Mouse (Mus musculus) neural tube, embryonic 14.5 days (tissue): ENCODE data around the gene Fn1. TPM values are rescaled to one million over a fixed set of nuclear protein-coding genes. Genes with fewer than 3 reads are reported as not detected.
A peak's percentile ranks its signal among the peaks of the same experiment; 100 is the strongest.

Experiments
- ATAC-seq: fragments of 200-750 bp; cut with Nextera tagmentation; 2 replicates; pipeline ENCODE4 v1.8.0; 2017; ENCODE audit warnings: low read depth, mild to moderate bottlenecking, moderate TSS enrichment, moderate library complexity
- H3K27ac ChIP-seq: fragments of 300-500 bp; sonication (generic); 2 replicates; pipeline ENCODE4 v1.5.1; 2014; ENCODE audit warnings: low read depth, mild to moderate bottlenecking, control low read depth, low read length, moderate library complexity, mixed read lengths
- H3K27me3 ChIP-seq: fragments of 300-500 bp; sonication (generic); 2 replicates; pipeline ENCODE4 v1.6.1; 2014; ENCODE audit warnings: low read length; ENCODE audit not compliant: control insufficient read depth, insufficient read depth
- H3K36me3 ChIP-seq: fragments of 300-500 bp; sonication (generic); 2 replicates; pipeline ENCODE4 v1.6.1; 2014; ENCODE audit warnings: low read length, mixed read lengths; ENCODE audit not compliant: control insufficient read depth, insufficient read depth
- H3K4me1 ChIP-seq: fragments of 300-500 bp; sonication (generic); 2 replicates; pipeline ENCODE4 v1.6.1; 2014; ENCODE audit warnings: low read length; ENCODE audit not compliant: control insufficient read depth, insufficient read depth
- H3K4me2 ChIP-seq: fragments of 300-500 bp; sonication (generic); 2 replicates; pipeline ENCODE4 v1.6.1; 2014; ENCODE audit warnings: mild to moderate bottlenecking, low read depth, low read length, control low read depth
- H3K4me3 ChIP-seq: fragments of 300-500 bp; sonication (generic); 2 replicates; pipeline ENCODE4 v1.5.1; 2014; ENCODE audit warnings: low read depth, low read length, control low read depth, mixed read lengths
- H3K9ac ChIP-seq: fragments of 300-500 bp; sonication (generic); replicated peaks from 2 replicates; pipeline ENCODE4 v1.6.1; 2014; ENCODE audit warnings: low read depth, mild to moderate bottlenecking, control low read depth, low read length, mixed read lengths
- H3K9me3 ChIP-seq: fragments of 300-500 bp; sonication (generic); 2 replicates; pipeline ENCODE4 v1.6.1; 2016; ENCODE audit warnings: low read length; ENCODE audit not compliant: control insufficient read depth
- whole genome bisulfite sequencing: fragments of 180-500 bp; shearing (Covaris S2); extraction: QIAGEN DNeasy Blood & Tissue Kit; methylation state at CpG from one replicate; pipeline ENCODE4 v1.1.7; 2014; 5-methylcytosine and 5-hydroxymethylcytosine counted together
- polyA plus RNA-seq: library from polyadenylated mRNA; unstranded; fragments of >200 nt; fragmentation: Nextera tagmentation; extraction: Ambion mirVana; gene quantifications from 2 replicates; pipeline ENCODE4 v1.2.1, GENCODE M21; 2014

Fn1 gene
- polyA plus RNA-seq, 1 experiment from 2014 or later: 18.5 TPM

DNA sequence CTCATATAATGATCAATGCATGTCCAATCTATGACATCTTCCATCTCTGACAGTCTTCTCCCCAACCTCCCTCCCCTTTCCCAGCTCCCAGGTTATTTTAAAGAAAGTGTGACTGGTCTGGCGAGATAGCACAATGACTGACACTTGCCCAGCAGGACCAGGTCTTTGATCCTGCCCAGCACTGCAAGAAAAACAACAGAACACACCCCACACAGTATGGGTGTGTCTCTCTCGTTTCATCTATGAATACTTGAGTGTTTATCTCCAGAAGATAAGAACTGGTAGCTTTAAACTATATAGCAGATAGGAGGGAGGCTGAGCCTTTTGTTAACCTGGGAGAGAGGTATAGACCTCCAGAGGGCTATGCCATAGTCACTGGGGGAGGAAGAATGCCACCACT, 28.3 kb upstream of the Fn1 start:
- Histone ChIP-seq H3K9ac (no peak overlapping the region), H3K4me1 (no peaks in the 10 kb centered on the region), H3K4me2 (no peak overlapping the region), H3K27ac (no peak overlapping the region), H3K4me3 (no peak overlapping the region), H3K9me3 (no peaks in the 10 kb centered on the region), H3K27me3 (no peaks in the 10 kb centered on the region), H3K36me3 (no peaks in the 10 kb centered on the region)
- WGBS: 18% methylated on average over 2 of the region's 2 CpGs
- no peak for ATAC-seq

- Histone ChIP-seq H3K27ac (no peak overlapping the region), H3K9ac (no peak overlapping the region), H3K27me3 (no peaks in the 10 kb centered on the region), H3K9me3 (no peaks in the 10 kb centered on the region), H3K4me1 (no peaks in the 10 kb centered on the region), H3K4me2 (no peak overlapping the region), H3K4me3 (no peak overlapping the region), H3K36me3 (no peaks in the 10 kb centered on the region)
- WGBS: 87% methylated on average over 8 of the region's 8 CpGs
- ATAC-seq: no peak
Observed at GRCm38 (mm10) chr1:71680046-71680672, 27.2 kb upstream of the Fn1 start.

- Histone ChIP-seq H3K27me3 (no peaks in the 10 kb centered on the region), H3K27ac (no peak overlapping the region), H3K4me2 (no peak overlapping the region), H3K4me1 (no peaks in the 10 kb centered on the region), H3K36me3 (no peaks in the 10 kb centered on the region), H3K4me3 (no peak overlapping the region), H3K9ac (no peak overlapping the region), H3K9me3 (no peaks in the 10 kb centered on the region)
- no peak for ATAC-seq
- 64% methylated on average over 2 of the region's 2 CpGs for WGBS
Observed at GRCm38 (mm10) chr1:71675420-71675819, 22.4 kb upstream of the Fn1 start.

DNA sequence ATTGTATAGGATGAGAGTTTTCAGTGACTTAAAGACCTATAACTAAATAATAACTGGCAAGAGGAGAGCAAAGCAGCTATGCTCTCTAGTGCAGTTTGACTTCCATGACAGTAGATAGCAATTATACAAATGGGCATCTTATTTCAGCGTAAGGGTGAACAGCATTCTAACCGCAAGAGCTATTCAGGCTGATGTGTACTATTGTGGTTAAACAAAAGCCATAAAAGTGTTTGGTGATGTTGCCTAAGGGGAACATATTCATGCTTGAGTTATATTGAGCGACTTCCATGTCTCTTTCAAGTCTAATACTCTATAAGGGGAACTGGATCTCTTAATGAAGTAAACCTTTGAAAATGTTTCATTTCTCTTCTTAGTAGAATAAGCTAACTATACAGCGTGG, 21.3 kb upstream of the Fn1 start:
- Histone ChIP-seq H3K36me3 (no peaks in the 10 kb centered on the region), H3K9me3 (no peaks in the 10 kb centered on the region), H3K4me3 (no peak overlapping the region), H3K27me3 (no peaks in the 10 kb centered on the region), H3K9ac (no peak overlapping the region), H3K4me1 (no peaks in the 10 kb centered on the region), H3K4me2 (no peak overlapping the region), H3K27ac (no peak overlapping the region)
- 51% methylated on average over 4 of the region's 4 CpGs for WGBS
- ATAC-seq: peak; percentile 38; the same call in 1 of the 2 replicates

GRCm38 (mm10) chr1:71673398-71673910, 20.5 kb upstream of the Fn1 start:
- H3K36me3 ChIP-seq: no peaks in the 10 kb centered on the region
- H3K27ac ChIP-seq: 0 out of 2 replicates have a peak overlapping the region, but pooled peaks have one; percentile 8
- H3K9ac ChIP-seq: no peak overlapping the region
- no peak overlapping the region for H3K4me3 ChIP-seq
- no peak overlapping the region for H3K4me2 ChIP-seq
- H3K9me3 ChIP-seq: no peaks in the 10 kb centered on the region
- H3K4me1 ChIP-seq: no peaks in the 10 kb centered on the region
- peak; percentile 88 for ATAC-seq
- no peaks in the 10 kb centered on the region for H3K27me3 ChIP-seq
- WGBS: 2% methylated on average over 3 of the region's 3 CpGs

GRCm38 (mm10) chr1:71672346-71672745, 19.3 kb upstream of the Fn1 start:
- WGBS: 86% methylated on average over 3 of the region's 3 CpGs
- Histone ChIP-seq H3K4me2 (no peak overlapping the region), H3K27me3 (no peaks in the 10 kb centered on the region), H3K9ac (no peak overlapping the region), H3K27ac (no peak overlapping the region), H3K9me3 (no peaks in the 10 kb centered on the region; the same call in 1 of the 2 replicates), H3K4me1 (no peaks in the 10 kb centered on the region), H3K4me3 (no peak overlapping the region), H3K36me3 (no peaks in the 10 kb centered on the region)
- no peak for ATAC-seq

DNA sequence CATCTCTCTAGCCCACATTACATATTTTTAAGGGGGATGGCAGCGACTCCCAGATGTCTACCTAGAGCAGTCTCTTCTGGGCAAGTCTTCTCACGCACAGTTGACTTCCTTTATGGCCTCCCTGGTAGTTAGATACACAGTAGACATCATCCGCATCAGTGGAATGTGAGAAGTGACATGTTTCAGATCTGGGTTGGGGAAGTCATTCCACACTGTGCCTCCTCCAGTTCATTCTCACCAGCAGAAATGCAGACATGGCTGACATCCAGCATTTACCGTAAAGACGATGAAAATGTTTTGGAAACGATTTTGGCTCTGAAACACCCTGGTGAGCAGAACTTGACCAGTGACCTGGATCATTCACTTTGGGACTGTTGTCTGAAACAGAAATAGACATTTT, 10.2 kb upstream of the Fn1 start:
- Histone ChIP-seq H3K4me1 (no peaks in the 10 kb centered on the region), H3K36me3 (no peaks in the 10 kb centered on the region), H3K9ac (no peak overlapping the region), H3K9me3 (no peaks in the 10 kb centered on the region; the same call in 1 of the 2 replicates), H3K27me3 (no peaks in the 10 kb centered on the region), H3K4me3 (no peak overlapping the region), H3K27ac (no peak overlapping the region), H3K4me2 (no peak overlapping the region)
- ATAC-seq: no peak
- 88% methylated on average over 6 of the region's 6 CpGs for WGBS

GRCm38 (mm10) chr1:71658632-71659031, 5.6 kb upstream of the Fn1 start:
- H3K27me3 ChIP-seq: no peaks in the 10 kb centered on the region
- WGBS: 71% methylated on average over 6 of the region's 6 CpGs
- H3K27ac ChIP-seq: no peak overlapping the region
- H3K36me3 ChIP-seq: no peaks in the 10 kb centered on the region
- no peaks in the 10 kb centered on the region; the same call in 1 of the 2 replicates for H3K9me3 ChIP-seq
- H3K4me2 ChIP-seq: no peak overlapping the region
- H3K4me3 ChIP-seq: no peak overlapping the region
- peaks cover 4% of the 10 kb centered on the region; the same call in 1 of the 2 replicates for H3K4me1 ChIP-seq
- no peak for ATAC-seq
- H3K9ac ChIP-seq: no peak overlapping the region

DNA sequence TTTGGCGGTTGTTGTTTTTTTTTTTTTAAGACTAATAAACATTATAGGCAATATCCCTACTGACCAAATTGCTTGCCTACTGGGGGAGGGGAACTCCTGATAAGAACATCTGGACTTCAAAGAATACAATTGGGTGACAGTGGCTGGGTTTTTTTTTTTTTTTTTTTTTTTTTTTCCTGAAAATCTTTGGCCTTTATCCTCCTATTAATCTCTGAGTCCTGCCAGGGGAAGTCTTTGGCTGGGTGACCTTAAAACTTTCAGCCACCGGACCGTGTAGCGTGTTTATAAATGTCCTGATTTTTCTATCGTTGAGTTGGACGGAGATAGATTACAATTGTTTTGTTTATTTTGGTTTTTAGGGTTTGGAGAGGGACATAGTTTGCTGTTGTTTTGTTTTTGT, 3.3 kb upstream of the Fn1 start:
- 86% methylated on average over 6 of the region's 6 CpGs for WGBS
- Histone ChIP-seq H3K9me3 (no peaks in the 10 kb centered on the region), H3K4me3 (no peak overlapping the region), H3K9ac (no peak overlapping the region), H3K27me3 (no peaks in the 10 kb centered on the region), H3K27ac (no peak overlapping the region), H3K4me2 (no peak overlapping the region), H3K4me1 (peaks cover 7% of the 10 kb centered on the region; the same call in 1 of the 2 replicates), H3K36me3 (no peaks in the 10 kb centered on the region)
- ATAC-seq: no peak
